Mouse (Mus musculus) frontal cortex, adult 2 months (tissue): ENCODE data around the gene Amt. TPM values are rescaled to one million over a fixed set of nuclear protein-coding genes. Genes with fewer than 3 reads are reported as not detected.
"Not testable (repeated sequence)": the region's sequence is repeated elsewhere in the genome, so short reads cannot be mapped to it uniquely, and the experiment has no call there.

Experiments
- DNase-seq, 2 experiments: peaks; one replicate each; pipeline ENCODE4 v3.0.0; 2022; ENCODE audit warnings: low spot score in 1 of 2; ENCODE audit errors: extremely low spot score in 1 of 2
- polyA plus RNA-seq: library from polyadenylated mRNA; depleted of rRNA; stranded (reverse); fragments of >200 nt; gene quantifications from 2 replicates; pipeline ENCODE4 v1.2.3, GENCODE M21; 2012; rRNA removed

Amt gene
- polyA plus RNA-seq: 57.5 and 60.3 TPM in 2 replicates

- DNase-seq: peak in 1 of 2 experiments; percentile 33
Observed at GRCm38 (mm10) chr9:108296453-108297355, at the start of gene Amt. Amt (plus strand) TSS chr9:108296853.

GRCm38 (mm10) chr9:108248957-108249356 lies 47.7 kb upstream of the Amt start:
- no peak for DNase-seq

- DNase-seq: no peak
Observed at GRCm38 (mm10) chr9:108251877-108252276, 44.8 kb upstream of the Amt start.

GRCm38 (mm10) chr9:108252766-108253165 lies 43.9 kb upstream of the Amt start:
- DNase-seq: no peak

- no peak for DNase-seq
Observed at GRCm38 (mm10) chr9:108260526-108260925, 36.1 kb upstream of the Amt start.

GRCm38 (mm10) chr9:108261865-108262264 lies 34.8 kb upstream of the Amt start:
- DNase-seq: no peak

- DNase-seq: no peak
Observed at GRCm38 (mm10) chr9:108262494-108263049, 34.1 kb upstream of the Amt start.

- peak; percentile 13 to 54 for DNase-seq
Observed at GRCm38 (mm10) chr9:108263131-108263681, 33.4 kb upstream of the Amt start.

- peak; percentile 96 to 98 for DNase-seq
Observed at GRCm38 (mm10) chr9:108263690-108264190, 32.9 kb upstream of the Amt start, which contains the start of gene Dag1. Dag1 (minus strand) TSS chr9:108263958.

- DNase-seq: no peak
Observed at GRCm38 (mm10) chr9:108264191-108264921, 32.3 kb upstream of the Amt start.

- DNase-seq: no peak
Observed at GRCm38 (mm10) chr9:108266261-108266935, 30.3 kb upstream of the Amt start.

GRCm38 (mm10) chr9:108267691-108268090 lies 29.0 kb upstream of the Amt start:
- DNase-seq: no peak

GRCm38 (mm10) chr9:108268701-108269100 lies 28.0 kb upstream of the Amt start:
- not testable (repeated sequence) for DNase-seq

- no peak for DNase-seq
Observed at GRCm38 (mm10) chr9:108271941-108272340, 24.7 kb upstream of the Amt start.

GRCm38 (mm10) chr9:108272691-108273090 lies 24.0 kb upstream of the Amt start:
- no peak for DNase-seq

- no peak for DNase-seq
Observed at GRCm38 (mm10) chr9:108273485-108273884, 23.2 kb upstream of the Amt start.

- DNase-seq: no peak
Observed at GRCm38 (mm10) chr9:108274476-108275330, 21.9 kb upstream of the Amt start.

GRCm38 (mm10) chr9:108275331-108275659 lies 21.4 kb upstream of the Amt start:
- no peak for DNase-seq

GRCm38 (mm10) chr9:108278697-108279450 lies 17.8 kb upstream of the Amt start:
- no peak for DNase-seq
